Mouse (Mus musculus): ENCODE results near the gene Abi3bp.

DNA sequence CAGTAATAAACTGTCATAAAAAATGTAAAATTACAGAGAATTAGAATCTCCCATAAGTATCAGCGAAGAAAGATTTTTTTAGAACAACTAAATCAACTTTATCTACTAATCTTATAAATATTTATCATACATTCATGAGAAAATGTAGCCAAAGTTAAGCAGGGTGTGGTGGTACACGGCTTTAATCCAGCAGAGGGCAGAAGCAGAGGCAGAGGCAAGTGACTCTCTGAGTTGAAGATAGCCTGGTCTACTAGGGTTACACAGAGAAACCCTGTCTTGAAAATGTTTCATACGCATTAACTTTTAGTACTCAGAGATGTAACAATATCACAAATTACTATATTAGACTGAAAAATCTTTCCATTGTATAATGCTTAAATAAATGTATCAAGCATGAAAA lies 228.1 kb downstream of the Abi3bp start:
- no peak for TF ChIP-seq POLR2A (IDR thresholded peaks at IDR 0.05; ENCODE audit: insufficient read depth, low read length)
- no peak for TF ChIP-seq CTCF (IDR thresholded peaks at IDR 0.05; ENCODE audit: low read depth, low read length)
